Mouse (Mus musculus) frontal cortex, adult (tissue): ENCODE data around the gene Chn2.

Source experiments
- ATAC-seq: cut with Nextera tagmentation; 2 replicates; pipeline ENCODE4 v1.9.2; 2017; ENCODE audit warnings: mild to moderate bottlenecking, moderate library complexity, mixed read lengths; ENCODE audit not compliant: low TSS enrichment

Gene Chn2

DNA sequence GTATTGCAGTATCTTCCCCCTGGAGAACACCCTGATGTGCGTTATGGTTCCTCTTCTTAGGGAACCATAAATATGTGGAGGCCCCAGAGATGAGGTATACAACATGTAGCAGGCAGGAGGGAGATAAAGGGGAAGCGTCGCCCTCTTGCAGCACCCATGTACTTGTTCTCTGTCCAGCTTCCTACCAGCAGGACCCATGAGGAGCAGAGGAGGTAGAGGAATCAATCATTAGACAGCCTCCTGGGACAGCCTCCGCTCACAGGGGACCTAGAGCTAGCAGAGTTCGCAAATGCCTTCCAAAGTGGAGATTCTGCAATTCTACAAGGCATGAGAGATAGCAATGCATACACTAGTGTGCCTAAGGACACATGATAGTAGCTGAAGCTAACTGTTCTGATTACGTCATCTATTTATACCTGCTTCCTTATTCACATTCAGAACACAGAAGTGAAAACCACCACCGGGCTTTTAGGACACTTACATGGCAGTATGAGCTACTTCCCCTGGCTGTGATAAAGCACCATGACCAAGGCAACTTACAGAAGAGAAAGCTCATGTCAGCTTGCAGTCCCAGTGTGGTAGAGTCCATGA lies 77.7 kb downstream of the Chn2 start:
- ATAC-seq, result no peak

DNA sequence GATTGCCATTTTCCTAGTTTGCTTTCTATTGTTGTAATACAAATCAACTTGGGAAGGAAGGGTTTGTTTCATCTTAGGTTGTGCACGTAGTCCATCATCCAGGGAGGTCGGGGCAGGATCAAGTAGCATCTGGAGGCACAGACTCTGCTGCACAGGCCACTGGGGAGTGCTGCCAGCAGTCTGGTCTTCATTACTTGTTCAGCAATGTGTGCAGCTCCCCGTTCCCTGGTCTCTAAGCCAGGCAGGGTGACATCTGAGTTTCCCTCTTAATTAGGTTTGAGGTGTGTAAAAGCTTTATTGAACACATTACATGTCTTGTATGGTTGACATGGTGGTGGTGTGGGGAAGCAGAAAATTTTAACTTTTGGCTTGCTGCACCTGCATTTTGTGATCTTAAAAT lies 79.0 kb downstream of the Chn2 start:
- ATAC-seq, result no peak

- ATAC-seq, result no peak
These were observed 79.5 kb downstream of the Chn2 start for GRCm38 (mm10) chr6:54118897-54119296.

- ATAC-seq, result no peak
These were observed 80.1 kb downstream of the Chn2 start for GRCm38 (mm10) chr6:54119461-54119860.

- ATAC-seq, result peak; percentile 42; the same call in 1 of the 2 replicates
These were observed 80.7 kb downstream of the Chn2 start for GRCm38 (mm10) chr6:54119885-54120666.

DNA sequence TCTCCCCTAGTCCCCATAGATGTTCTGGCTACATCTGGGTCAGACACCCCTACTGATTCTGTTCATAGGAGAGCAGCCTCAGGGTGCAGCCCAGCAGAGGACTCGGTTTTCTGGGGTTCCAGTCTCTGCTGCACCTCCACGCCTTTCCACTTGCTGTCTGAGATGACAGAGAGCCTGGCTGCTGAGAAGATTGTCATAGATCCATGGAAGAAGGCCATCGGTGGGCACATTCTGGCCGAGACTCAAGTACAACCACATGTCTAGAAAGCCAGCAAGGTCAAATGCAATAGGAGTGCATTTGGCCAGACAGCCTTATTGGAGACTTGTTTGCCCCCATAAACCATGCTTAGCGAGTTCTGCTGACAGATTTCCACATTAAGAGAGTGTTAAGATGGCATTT lies 81.5 kb downstream of the Chn2 start:
- no peak for ATAC-seq

- ATAC-seq, result no peak
These were observed 85.2 kb downstream of the Chn2 start for GRCm38 (mm10) chr6:54124519-54124918.

- no peak for ATAC-seq
These were observed 86.2 kb downstream of the Chn2 start for GRCm38 (mm10) chr6:54125536-54125935.

DNA sequence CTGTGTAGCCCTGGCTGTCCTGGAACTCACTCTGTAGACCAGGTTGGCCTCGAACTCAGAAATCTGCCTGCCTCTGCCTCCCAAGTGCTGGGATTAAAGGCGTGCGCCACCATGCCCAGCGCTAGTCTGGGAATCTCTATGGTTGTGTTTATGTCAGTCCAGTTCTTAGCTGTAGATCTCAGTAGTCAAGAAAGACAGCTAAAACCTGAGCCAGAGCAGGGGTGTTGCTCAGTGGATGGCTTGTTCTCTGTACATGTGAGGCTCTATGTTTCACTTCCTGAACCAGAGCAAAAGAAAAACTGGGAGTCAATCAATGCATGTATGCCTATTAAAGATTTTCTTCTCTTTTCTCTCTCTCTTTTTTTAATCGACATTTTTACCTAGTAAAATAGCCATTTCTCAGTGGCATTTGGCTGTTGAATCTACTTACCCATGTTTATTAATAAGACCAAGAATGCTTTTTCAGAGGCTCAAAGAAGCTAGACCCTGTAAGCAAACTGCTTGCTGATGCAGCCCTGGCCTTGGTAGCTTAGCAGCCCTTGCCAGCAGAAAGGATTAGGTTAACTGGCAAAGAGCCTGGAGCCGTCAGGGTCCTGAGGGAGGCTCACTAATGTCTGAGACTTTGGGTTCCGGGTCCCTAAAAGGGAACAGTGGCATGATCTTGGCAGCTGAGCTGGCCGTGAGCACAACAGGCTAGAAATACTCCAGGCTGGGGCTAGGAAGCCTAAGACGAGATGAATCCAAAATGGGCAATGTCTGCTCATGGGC lies 87.1 kb downstream of the Chn2 start:
- ATAC-seq, result no peak

DNA sequence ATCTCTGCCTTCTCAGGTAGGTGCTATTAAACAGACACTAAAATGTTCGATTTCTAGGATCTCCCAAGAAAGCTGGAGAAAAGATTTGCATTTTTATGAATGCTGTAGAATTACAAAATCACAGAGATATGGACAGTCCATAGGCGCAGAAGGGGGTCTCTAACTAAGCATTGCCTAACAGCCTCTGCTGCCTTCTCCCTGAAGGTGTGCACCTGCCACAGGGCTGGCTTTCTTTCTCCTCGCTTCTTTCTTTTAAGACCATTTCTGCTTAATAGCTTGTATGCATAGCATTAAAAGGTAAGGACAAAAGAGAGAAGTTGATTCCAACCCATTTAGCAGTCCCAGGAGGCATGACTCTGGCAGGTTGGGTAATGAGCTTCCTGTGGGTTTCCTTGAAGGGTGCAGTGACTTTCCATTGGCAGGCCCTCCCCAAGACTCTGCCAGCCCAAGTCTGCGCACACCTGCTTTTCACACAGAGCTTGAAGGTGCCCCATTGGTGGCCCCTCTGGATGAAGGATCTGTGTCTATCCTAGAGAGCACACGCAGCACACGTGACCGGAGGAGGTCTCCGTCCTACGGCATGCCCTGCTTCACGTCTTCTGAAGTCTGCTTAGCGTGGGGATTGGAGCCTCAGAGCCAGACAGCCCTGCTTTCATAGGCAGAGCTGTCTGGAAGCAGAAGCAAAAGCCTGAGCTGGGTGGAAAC lies 87.8 kb downstream of the Chn2 start:
- peak; percentile 36; the same call in 1 of the 2 replicates for ATAC-seq

DNA sequence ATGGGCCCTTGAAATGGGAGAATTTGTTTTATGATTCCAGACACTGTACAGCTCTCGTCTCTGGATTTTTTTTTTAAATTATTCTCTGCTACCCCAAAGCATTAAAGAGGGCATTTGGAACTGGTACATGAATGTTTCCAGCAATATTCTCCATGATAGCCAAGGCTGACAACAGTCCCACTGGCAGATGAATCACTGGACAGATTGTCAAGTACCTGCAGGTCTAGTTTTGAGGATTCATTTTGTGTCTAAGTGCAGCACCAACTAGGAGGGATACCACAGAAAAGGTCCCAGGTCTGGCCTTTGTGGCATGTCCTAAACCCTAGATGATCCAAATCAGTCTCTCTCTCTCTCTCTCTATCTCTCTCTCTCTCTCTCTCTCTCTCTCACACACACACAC lies 89.3 kb downstream of the Chn2 start:
- ATAC-seq, result no peak

- ATAC-seq, result peak; percentile 88
These were observed 90.2 kb downstream of the Chn2 start for GRCm38 (mm10) chr6:54129570-54129969.

DNA sequence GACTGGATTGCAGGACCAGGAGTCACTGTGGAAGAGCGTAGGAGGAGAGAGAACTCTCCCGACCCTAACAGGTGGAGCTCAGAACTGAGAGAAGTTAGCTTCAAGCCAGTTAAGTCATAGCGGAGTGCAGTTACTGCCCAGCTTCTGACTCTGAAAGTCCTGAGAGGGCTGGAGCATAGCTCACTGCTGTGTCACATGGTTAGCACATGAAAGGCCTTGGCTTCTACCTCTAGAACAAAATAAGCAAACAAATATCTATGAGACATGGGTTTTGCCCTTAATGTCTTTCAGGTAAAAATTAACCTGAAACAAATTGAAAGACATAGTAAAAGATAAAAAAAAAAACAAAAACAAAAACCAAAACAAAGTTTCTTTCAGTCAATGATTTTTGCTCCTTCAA lies 91.5 kb downstream of the Chn2 start:
- no peak for ATAC-seq

DNA sequence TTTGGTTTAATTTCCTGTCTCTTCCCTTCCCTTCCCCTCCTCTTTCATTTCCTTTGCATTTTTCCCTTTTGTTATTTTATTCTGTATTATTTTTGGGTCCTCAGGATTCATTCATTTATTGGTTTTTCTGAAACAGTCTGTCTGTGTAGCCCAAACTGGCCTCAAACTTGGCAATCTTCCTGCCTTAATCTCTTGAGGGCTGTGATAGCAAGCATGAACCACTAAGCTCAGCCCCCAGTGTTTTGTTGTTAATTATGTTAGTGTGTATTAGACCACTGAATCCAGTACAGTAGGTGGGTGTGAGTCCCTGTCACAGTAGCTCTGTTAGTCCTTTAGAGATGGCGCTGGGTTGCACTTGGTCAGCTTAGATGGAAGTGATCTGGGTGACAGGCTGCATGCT lies 93.2 kb downstream of the Chn2 start:
- ATAC-seq, result no peak

DNA sequence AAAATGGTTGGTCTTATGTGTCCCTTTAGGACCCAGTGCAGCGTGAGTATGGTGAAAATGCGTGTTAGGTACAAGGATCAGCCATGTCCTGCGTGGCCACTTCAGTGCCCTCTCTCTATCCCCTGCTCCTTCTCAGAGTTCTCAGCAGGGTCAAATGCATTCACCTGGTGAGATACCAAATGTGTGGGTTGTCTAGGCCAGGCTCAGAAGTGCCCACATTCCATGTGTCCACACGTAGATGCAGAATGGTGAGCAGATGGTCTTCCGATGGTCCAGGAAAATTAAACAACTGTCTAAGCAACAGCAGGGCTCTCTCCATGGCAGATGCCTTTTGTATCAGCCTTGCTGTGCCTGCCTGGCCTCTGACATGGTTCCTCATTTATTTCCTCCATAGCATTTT lies 93.9 kb downstream of the Chn2 start:
- ATAC-seq, result no peak

GRCm38 (mm10) chr6:54138157-54138556 lies 98.8 kb downstream of the Chn2 start:
- peak; percentile 80 for ATAC-seq

DNA sequence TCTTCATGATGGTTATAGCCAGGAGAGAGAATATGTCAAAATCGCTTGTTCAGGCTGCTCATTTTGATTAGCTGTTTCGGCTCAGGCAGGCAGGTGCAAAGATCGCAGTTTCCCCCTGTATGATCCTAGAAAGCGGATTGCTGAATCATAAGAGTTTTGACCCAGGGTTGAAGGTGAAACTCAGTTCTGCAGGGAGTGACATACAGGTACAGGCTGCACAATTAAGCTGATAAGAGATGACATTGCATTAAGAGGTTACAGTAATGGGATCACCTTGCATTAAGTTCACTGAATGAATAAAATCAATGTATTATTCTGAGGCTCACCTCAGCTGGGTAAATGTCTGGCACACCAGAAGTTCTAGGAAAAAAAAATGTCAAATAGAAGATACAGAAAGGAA lies 101.1 kb downstream of the Chn2 start:
- ATAC-seq, result no peak

GRCm38 (mm10) chr6:54141165-54141564 lies 101.8 kb downstream of the Chn2 start:
- ATAC-seq, result no peak

DNA sequence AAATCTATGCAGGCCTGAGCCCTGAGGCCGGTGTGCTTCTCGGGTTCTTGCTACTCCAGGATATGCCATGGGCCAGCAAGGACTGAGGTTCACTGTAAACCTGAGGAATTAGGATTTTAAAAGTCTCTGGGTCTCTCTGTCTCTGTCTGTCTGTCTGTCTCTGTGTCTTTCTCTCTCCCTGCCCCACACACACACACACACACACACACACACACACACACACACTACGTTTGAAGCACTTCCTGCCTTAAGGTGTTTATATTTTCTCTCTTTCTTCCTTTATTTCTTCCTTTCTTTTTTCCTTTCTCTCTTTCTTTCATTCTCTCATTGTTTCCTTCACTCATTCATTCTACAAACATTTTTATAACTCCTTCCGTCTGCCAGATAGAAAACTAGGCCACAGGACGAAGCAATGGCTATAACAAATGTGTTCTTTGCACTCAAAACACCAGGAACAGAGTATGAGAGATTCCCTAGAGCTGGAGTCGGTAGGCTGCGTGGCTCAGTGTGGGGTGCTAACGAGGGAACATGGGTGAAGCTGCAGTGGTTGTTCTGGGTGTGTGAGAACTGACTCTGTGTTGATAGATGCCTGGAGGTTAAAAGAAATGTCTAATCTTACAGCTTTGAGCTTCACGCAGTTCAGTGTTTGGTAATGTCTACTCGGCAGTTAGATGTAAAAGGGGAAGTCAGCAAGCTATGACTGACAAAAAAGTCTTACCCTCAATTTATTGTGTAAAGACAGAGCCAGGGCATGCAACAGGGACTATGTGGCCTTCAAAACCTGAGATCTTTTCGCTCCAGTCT lies 103.7 kb downstream of the Chn2 start:
- ATAC-seq, result peak; percentile 48

DNA sequence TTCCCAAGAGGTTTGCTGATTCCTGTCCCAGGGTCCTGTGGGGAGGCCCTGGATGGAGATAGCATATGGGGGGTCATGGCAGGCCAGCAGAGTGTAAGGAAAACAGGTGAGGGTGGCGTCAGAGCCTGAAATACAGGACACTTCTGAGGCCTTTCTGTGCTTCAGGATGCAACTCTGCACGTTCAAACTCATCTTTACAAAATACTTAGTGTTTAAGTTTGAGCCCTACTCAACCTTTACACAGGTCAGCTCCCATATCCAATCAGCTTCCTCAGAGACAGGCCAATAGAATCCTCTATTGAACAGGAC lies 104.3 kb downstream of the Chn2 start:
- ATAC-seq, result no peak

GRCm38 (mm10) chr6:54148844-54149526 lies 109.6 kb downstream of the Chn2 start:
- no peak for ATAC-seq
